Mouse (Mus musculus): Measurements from ENCODE around the gene Fosl2. TPM values are rescaled to one million over a fixed set of nuclear protein-coding genes. Genes with fewer than 3 reads are reported as not detected.

Gene Fosl2
- polyA plus RNA-seq, 2 experiments = 0.37 to 0.73 TPM

DNA sequence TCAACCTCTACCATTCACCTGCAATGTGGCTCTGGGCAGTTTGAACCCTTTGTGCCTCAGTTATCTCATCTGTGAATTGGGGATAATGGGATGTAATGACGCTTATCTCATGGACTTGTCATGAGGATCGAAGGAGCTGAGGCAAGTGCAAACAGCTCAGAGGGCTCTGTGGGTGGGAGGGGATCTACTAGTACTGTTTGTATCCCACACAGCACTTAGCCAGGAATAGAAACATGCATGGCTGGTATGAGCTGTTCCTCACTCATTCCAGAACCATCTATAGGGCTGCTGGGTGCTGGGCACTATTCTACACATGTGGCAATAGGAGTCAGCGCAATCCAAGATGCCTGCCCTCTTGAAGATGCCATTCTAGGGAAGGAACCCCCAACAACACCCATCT lies 64.0 kb downstream of the Fosl2 start:
- ATAC-seq (ENCODE audit: insufficient read depth) (no peak), DNase-seq (ENCODE audit: low read depth in 3 of 3, low spot score in 3 of 3) (no peak)
- no peak overlapping the region for H3K27ac ChIP-seq
- H3K27me3 ChIP-seq (ENCODE audit: control insufficient read depth, insufficient read depth, low read length) = no peaks in the 10 kb centered on the region
- no peaks in the 10 kb centered on the region for H3K36me3 ChIP-seq (replicated peaks; ENCODE audit: control insufficient read depth, insufficient read depth, low read depth)
- H3K4me1 ChIP-seq (replicated peaks; ENCODE audit: control insufficient read depth in 2 of 2, insufficient read depth in 2 of 2, low read length in 1 of 2) = 0 out of 4 replicates have a peak, but pooled peaks cover 0 to 2% of the 10 kb centered on the region in 2 experiments
- 78% methylated on average over 3 of the region's 3 CpGs for WGBS (ENCODE audit: insufficient replicate concordance)
- TF ChIP-seq CTCF (IDR thresholded peaks at IDR 0.05; ENCODE audit: low read depth) (no peak), EP300 (IDR thresholded peaks at IDR 0.05; ENCODE audit: low read depth) (no peak)
- H3K9ac ChIP-seq (replicated peaks) = no peak overlapping the region
- no peaks in the 10 kb centered on the region for H3K9me3 ChIP-seq (ENCODE audit: control insufficient read depth, low read length)
- no peak overlapping the region for H3K4me3 ChIP-seq (ENCODE audit: insufficient read depth in 1 of 2, low read depth in 2 of 2, low read length in 2 of 2)
- H3K4me2 ChIP-seq (ENCODE audit: low read depth) = no peak overlapping the region

DNA sequence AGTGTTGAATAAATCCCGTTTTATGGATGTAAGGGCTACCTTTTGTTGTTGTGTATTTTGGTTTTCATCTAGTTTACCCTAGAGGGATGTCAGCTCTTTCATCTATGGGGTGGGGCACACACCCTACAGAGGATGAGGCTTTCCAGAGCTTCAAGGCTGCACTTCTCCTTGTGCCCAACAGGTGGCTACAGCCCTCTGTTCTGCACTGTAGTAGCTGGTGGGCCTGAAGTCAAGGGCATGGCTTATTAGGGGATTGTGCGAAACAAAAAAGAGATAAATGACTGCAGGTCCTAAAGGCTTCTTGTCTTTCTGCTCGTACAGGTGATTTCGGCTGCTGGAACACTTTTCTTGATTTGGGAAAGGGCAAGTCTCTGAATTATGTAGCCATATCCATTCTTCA lies 69.1 kb downstream of the Fosl2 start:
- ATAC-seq (ENCODE audit: insufficient read depth) = no peak
- no peaks in the 10 kb centered on the region for H3K9me3 ChIP-seq (ENCODE audit: control insufficient read depth, low read length)
- H3K27me3 ChIP-seq (ENCODE audit: control insufficient read depth, insufficient read depth, low read length) = no peaks in the 10 kb centered on the region
- no peak overlapping the region for H3K9ac ChIP-seq (replicated peaks)
- 56% methylated on average over 4 of the region's 4 CpGs for WGBS (ENCODE audit: insufficient replicate concordance)
- H3K4me2 ChIP-seq (ENCODE audit: low read depth) = no peak overlapping the region
- no peak overlapping the region for H3K4me3 ChIP-seq (ENCODE audit: insufficient read depth in 1 of 2, low read depth in 2 of 2, low read length in 2 of 2)
- H3K36me3 ChIP-seq (replicated peaks; ENCODE audit: control insufficient read depth, insufficient read depth, low read depth) = no peaks in the 10 kb centered on the region
- no peak for DNase-seq (ENCODE audit: low read depth in 3 of 3, low spot score in 3 of 3)
- no peak overlapping the region for H3K27ac ChIP-seq
- no peaks in the 10 kb centered on the region for H3K4me1 ChIP-seq (replicated peaks; ENCODE audit: control insufficient read depth in 2 of 2, insufficient read depth in 2 of 2, low read length in 1 of 2)
- peak; percentile 73 for TF ChIP-seq CTCF (IDR thresholded peaks at IDR 0.05; ENCODE audit: low read depth)
- no peak for TF ChIP-seq EP300 (IDR thresholded peaks at IDR 0.05; ENCODE audit: low read depth)

GRCm38 (mm10) chr5:32206726-32207125 lies 71.1 kb downstream of the Fosl2 start:
- no peak for ATAC-seq (ENCODE audit: insufficient read depth)

More at GRCm38 (mm10) chr5:32206726-32207125, 71.1 kb downstream of the Fosl2 start:
- Histone ChIP-seq H3K4me1 (replicated peaks; ENCODE audit: control insufficient read depth in 2 of 2, insufficient read depth in 2 of 2, low read length in 1 of 2) (no peaks in the 10 kb centered on the region), H3K9ac (replicated peaks) (no peak overlapping the region), H3K36me3 (replicated peaks; ENCODE audit: control insufficient read depth, insufficient read depth, low read depth) (no peaks in the 10 kb centered on the region), H3K4me3 (ENCODE audit: insufficient read depth in 1 of 2, low read depth in 2 of 2, low read length in 2 of 2) (no peak overlapping the region), H3K9me3 (ENCODE audit: control insufficient read depth, low read length) (no peaks in the 10 kb centered on the region), H3K4me2 (ENCODE audit: low read depth) (no peak overlapping the region), H3K27me3 (ENCODE audit: control insufficient read depth, insufficient read depth, low read length) (no peaks in the 10 kb centered on the region), H3K27ac (no peak overlapping the region)
- WGBS (ENCODE audit: insufficient replicate concordance) = 51% methylated on average over 2 of the region's 2 CpGs
- TF ChIP-seq CTCF (IDR thresholded peaks at IDR 0.05; ENCODE audit: low read depth) = no peak
- no peak for TF ChIP-seq EP300 (IDR thresholded peaks at IDR 0.05; ENCODE audit: low read depth)
- no peak for DNase-seq (ENCODE audit: low read depth in 3 of 3, low spot score in 3 of 3)

Other genes starting within 250 kb of the Fosl2 start
- gene Plb1, start 96.9 kb downstream of the Fosl2 start, polyA plus RNA-seq (2012; rRNA removed) = 0.01 and 0.02 TPM in 2 replicates
- gene Plb1, start 96.9 kb downstream of the Fosl2 start, polyA plus RNA-seq (2014; fragmentation: Nextera tagmentation; extraction: Ambion mirVana) = not detected in 2 replicates